Mouse (Mus musculus) limb, embryonic 13.5 days (tissue): ENCODE measurements around the gene Fam69a. TPM values are rescaled to one million over a fixed set of nuclear protein-coding genes. Genes with fewer than 3 reads are reported as not detected.

Experiments used
- ATAC-seq: fragments of 200-750 bp; cut with Nextera tagmentation; 2 replicates; pipeline ENCODE4 v1.8.0; 2017; ENCODE audit warnings: low read depth, moderate number of reproducible peaks, moderate TSS enrichment; ENCODE audit not compliant: low FRiP score
- H3K27ac ChIP-seq: fragments of 300-500 bp; sonication (generic); 2 replicates; pipeline ENCODE4 v1.5.1; 2015; ENCODE audit warnings: inconsistent platforms, mild to moderate bottlenecking, moderate library complexity
- H3K27me3 ChIP-seq: fragments of 300-500 bp; sonication (generic); 2 replicates; pipeline ENCODE4 v1.6.1; 2015; ENCODE audit warnings: mild to moderate bottlenecking, inconsistent platforms
- H3K36me3 ChIP-seq: fragments of 300-500 bp; sonication (generic); 2 replicates; pipeline ENCODE4 v1.6.1; 2015; ENCODE audit warnings: inconsistent platforms, mild to moderate bottlenecking, moderate library complexity
- H3K4me1 ChIP-seq: fragments of 300-500 bp; sonication (generic); 2 replicates; pipeline ENCODE4 v1.6.1; 2015; ENCODE audit warnings: inconsistent platforms
- H3K4me2 ChIP-seq: fragments of 300-500 bp; sonication (generic); replicated peaks from 2 replicates; pipeline ENCODE4 v1.6.1; 2015; ENCODE audit warnings: inconsistent platforms, mild to moderate bottlenecking, moderate library complexity
- H3K4me3 ChIP-seq: fragments of 300-500 bp; sonication (generic); 2 replicates; pipeline ENCODE4 v1.5.1; 2015; ENCODE audit warnings: moderate library complexity, mild to moderate bottlenecking, inconsistent platforms
- H3K9ac ChIP-seq: fragments of 300-500 bp; sonication (generic); 2 replicates; pipeline ENCODE4 v1.6.1; 2015; ENCODE audit warnings: mild to moderate bottlenecking, inconsistent platforms
- H3K9me3 ChIP-seq: fragments of 300-500 bp; sonication (generic); 2 replicates; pipeline ENCODE4 v1.6.1; 2016; ENCODE audit warnings: inconsistent platforms
- WGBS: fragments of 180-500 bp; shearing (Covaris S2); methylation state at CpG from one replicate; pipeline ENCODE4 v1.1.7; 2015; 5-methylcytosine and 5-hydroxymethylcytosine counted together
- polyA plus RNA-seq: library from polyadenylated mRNA; unstranded; fragments of >200 nt; fragmentation: Nextera tagmentation; extraction: Ambion mirVana; gene quantifications from 2 replicates; pipeline ENCODE4 v1.2.1, GENCODE M21; 2015

Gene Fam69a
- polyA plus RNA-seq, 1 experiment from 2014 or later, result 31.7 TPM

DNA sequence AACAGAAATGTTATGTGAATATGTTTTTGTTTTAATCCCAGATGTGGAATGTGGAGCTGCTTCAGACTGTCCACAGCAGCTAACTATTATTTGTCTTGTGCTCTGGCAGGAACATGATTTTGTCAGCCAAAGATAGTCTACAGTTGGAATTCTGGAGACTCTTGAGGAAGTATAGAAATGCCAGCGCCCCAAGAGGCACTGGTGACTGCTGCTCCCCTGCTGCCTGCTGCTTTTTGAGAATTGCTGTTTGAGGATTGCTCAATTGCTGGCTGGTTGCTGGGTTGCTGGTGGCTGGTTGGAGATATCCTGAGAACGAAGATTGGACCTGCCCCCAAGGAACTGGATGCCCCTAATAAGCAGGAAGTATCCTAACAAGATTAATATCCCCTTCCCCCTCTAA is 22.8 kb upstream of the Fam69a start:
- Histone ChIP-seq H3K27me3 (no peaks in the 10 kb centered on the region), H3K27ac (no peak overlapping the region), H3K4me2 (no peak overlapping the region), H3K4me3 (no peak overlapping the region), H3K36me3 (no peaks in the 10 kb centered on the region), H3K4me1 (no peaks in the 10 kb centered on the region), H3K9me3 (no peaks in the 10 kb centered on the region), H3K9ac (no peak overlapping the region)
- no peak for ATAC-seq
- WGBS, result 46% methylated on average over 2 of the region's 2 CpGs

DNA sequence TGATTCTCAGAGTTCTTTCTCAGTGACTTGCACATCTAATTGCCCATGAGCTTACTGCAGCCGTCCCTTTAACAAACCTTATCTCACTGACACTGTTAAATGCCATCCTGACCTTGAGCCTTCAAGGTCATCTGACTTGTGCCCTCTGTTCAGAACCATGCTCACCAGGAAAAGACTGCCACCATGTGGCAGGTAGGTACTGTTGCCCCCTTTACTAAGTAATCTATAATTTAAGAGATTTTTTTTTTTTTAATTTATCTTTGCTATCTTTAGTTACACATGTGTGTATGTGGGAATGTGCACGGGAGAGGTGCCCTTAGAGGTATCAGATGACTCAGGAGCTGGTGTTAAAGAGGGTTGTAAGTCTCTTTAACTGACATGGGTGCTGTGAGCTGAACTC is 18.2 kb upstream of the Fam69a start:
- H3K4me3 ChIP-seq, result no peak overlapping the region
- H3K9me3 ChIP-seq, result no peaks in the 10 kb centered on the region
- H3K27me3 ChIP-seq, result no peaks in the 10 kb centered on the region
- no peaks in the 10 kb centered on the region for H3K4me1 ChIP-seq
- no peak for ATAC-seq
- H3K27ac ChIP-seq, result no peak overlapping the region
- no peak overlapping the region for H3K4me2 ChIP-seq
- 45% methylated on average over 2 of the region's 2 CpGs for WGBS
- no peak overlapping the region for H3K9ac ChIP-seq
- H3K36me3 ChIP-seq, result no peaks in the 10 kb centered on the region

- Histone ChIP-seq H3K9me3 (no peaks in the 10 kb centered on the region), H3K4me3 (no peak overlapping the region), H3K9ac (no peak overlapping the region), H3K36me3 (no peaks in the 10 kb centered on the region), H3K27ac (no peak overlapping the region), H3K4me1 (no peaks in the 10 kb centered on the region), H3K4me2 (no peak overlapping the region), H3K27me3 (no peaks in the 10 kb centered on the region)
- ATAC-seq, result no peak
- WGBS, result 80% methylated on average over 5 of the region's 5 CpGs
These were observed 15.8 kb upstream of the Fam69a start for GRCm38 (mm10) chr5:108002734-108003133.

DNA sequence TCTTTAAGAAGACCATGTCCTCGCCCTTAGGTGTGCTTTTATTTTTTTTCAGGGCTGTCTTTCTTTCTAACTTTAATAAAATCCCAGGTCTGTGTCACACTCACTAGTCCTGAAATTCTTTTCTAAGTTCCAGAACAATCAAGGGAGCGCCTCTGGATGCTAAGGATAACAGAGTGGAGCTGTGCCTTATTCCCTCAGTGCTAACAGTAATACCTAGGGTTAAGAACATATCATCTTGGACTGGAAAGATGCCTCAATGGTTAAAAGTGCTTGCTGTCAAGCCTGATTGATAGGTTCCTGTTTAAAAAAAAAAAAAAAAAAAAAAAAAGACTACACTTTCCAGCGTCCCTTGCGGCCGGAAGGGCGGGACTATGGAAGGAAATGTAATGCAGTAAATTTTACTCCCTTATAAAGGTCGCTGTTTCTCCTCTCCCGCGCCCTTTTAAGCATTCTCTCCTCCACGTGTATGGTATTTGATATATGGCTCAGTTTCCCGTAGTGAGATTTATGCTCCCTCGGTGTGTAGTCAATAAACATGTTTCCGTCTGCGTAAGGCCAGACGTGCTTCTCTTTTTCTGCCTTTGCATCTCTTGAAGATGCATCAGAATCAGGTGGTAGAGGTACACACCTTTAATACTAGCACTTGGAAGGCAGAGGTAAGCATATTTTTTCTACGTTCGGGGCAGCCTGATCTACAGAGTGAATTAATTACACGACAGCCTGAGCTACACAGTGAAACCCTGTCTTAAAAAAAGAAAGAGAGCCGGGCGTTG is 14.1 kb upstream of the Fam69a start:
- H3K4me2 ChIP-seq, result peak overlapping the region; percentile 59
- H3K27me3 ChIP-seq, result no peaks in the 10 kb centered on the region
- no peaks in the 10 kb centered on the region for H3K9me3 ChIP-seq
- ATAC-seq, result peak; percentile 71
- peak overlapping the region; percentile 55; the same call in 1 of the 2 replicates for H3K27ac ChIP-seq
- peak overlapping the region; percentile 58 for H3K4me3 ChIP-seq
- 15% methylated on average over 20 of the region's 20 CpGs for WGBS
- no peaks in the 10 kb centered on the region for H3K36me3 ChIP-seq
- H3K4me1 ChIP-seq, result no peaks in the 10 kb centered on the region
- H3K9ac ChIP-seq, result peak overlapping the region; percentile 64

- Histone ChIP-seq H3K4me1 (no peaks in the 10 kb centered on the region), H3K36me3 (no peaks in the 10 kb centered on the region), H3K27me3 (no peaks in the 10 kb centered on the region), H3K9me3 (no peaks in the 10 kb centered on the region), H3K4me3 (no peak overlapping the region), H3K9ac (no peak overlapping the region), H3K27ac (no peak overlapping the region), H3K4me2 (no peak overlapping the region)
- no peak for ATAC-seq
- WGBS, result 50% methylated on average over 7 of the region's 7 CpGs
These were observed 10.8 kb upstream of the Fam69a start for GRCm38 (mm10) chr5:107997717-107998116.

DNA sequence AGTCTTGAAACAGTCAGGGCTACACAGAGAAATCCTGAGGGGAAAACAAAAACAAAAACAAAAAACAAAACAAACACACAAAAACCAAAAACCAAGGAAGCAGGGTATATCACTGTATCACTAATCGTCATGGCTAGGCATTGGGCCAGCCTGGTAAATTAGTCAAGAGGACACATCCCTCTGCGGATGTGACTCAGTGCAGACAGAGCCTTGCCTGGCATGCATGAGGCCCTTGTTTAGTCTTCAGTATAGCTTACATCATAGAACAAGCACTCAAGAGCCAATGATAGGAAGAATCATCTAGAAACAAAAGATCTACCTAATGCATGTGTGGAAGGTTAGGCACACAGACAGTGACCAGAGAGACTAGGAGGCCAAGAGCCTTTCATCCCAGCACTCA is 9.1 kb upstream of the Fam69a start:
- no peak overlapping the region for H3K27ac ChIP-seq
- no peaks in the 10 kb centered on the region for H3K9me3 ChIP-seq
- 91% methylated on average over 2 of the region's 2 CpGs for WGBS
- no peaks in the 10 kb centered on the region for H3K27me3 ChIP-seq
- ATAC-seq, result no peak
- H3K4me1 ChIP-seq, result no peaks in the 10 kb centered on the region
- no peak overlapping the region for H3K9ac ChIP-seq
- no peak overlapping the region for H3K4me2 ChIP-seq
- H3K4me3 ChIP-seq, result no peak overlapping the region
- H3K36me3 ChIP-seq, result no peaks in the 10 kb centered on the region

- Histone ChIP-seq H3K4me1 (0 out of 2 replicates have a peak, but pooled peaks cover 12% of the 10 kb centered on the region), H3K4me2 (peak overlapping the region; percentile 79), H3K36me3 (no peaks in the 10 kb centered on the region), H3K9ac (peak overlapping the region; percentile 82), H3K4me3 (peak overlapping the region; percentile 82), H3K27ac (peak overlapping the region; percentile 81; the same call in 1 of the 2 replicates), H3K9me3 (no peaks in the 10 kb centered on the region), H3K27me3 (no peaks in the 10 kb centered on the region)
- ATAC-seq, result no peak
- WGBS, result 21% methylated on average over 5 of the region's 5 CpGs
These were observed 958 bp upstream of the Fam69a start for GRCm38 (mm10) chr5:107987835-107988251.

DNA sequence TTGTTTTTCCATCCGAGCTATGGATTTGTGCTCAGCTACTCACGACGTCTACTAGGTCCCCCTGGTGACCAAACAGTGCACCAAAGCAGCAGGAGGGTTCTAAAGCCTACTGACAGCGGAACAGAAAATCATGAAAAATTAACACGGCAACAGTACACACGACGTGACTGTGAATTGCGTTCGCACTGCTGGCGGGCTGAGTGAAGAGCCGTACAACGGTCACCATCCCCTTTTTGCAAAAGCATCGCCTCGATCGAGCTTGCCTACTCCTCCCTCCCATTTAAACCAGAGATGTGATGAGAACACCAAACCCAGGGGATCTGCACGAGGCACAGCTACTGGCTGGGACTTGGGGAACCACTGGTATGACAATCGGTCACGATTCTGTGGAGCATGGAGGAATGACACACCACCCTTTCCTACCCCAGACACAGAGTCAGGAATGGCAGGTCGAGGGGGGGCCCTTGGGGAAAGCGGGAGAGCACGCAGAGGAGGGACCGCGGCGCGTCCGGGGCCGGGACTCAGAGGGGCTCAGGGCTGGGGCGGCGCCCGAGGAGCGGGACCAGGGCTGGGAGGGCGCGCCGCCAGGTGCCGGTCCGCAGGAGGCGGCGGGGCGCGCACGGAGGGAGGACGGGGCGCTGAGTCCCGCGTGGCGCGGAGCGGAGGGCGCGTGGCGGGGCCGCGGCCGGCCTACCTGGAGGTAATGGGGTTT is 474 bp downstream of the Fam69a start:
- H3K27ac ChIP-seq, result peak overlapping the region; percentile 86
- no peaks in the 10 kb centered on the region for H3K27me3 ChIP-seq
- peak overlapping the region; percentile 82 for H3K4me3 ChIP-seq
- ATAC-seq, result peak; percentile 81
- no peaks in the 10 kb centered on the region for H3K9me3 ChIP-seq
- peak overlapping the region; percentile 79 for H3K4me2 ChIP-seq
- no peaks in the 10 kb centered on the region for H3K36me3 ChIP-seq
- peak overlapping the region; percentile 82 for H3K9ac ChIP-seq
- 0 out of 2 replicates have a peak, but pooled peaks cover 12% of the 10 kb centered on the region for H3K4me1 ChIP-seq
- WGBS, result under 1% methylated on average over 54 of the region's 54 CpGs

DNA sequence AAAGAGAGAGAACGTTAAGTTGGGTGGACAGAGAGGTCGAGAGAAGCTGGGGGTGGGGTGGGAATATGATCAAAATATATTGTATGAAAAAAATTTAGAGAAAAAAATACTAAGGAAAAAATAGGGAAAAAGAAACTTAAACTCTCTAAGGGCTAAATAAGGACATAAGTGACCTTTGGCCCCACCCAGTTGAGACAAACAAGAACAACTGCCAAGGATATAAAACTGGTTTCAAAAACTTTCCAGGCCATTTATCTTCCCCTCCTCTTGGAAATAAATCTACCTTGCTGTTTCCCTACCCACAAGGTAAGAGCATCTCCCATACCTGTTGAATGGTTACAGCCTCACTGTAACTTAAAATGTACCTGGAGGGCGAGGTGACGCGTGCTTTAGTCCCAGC is 2.9 kb downstream of the Fam69a start:
- H3K36me3 ChIP-seq, result no peaks in the 10 kb centered on the region
- no peak overlapping the region for H3K9ac ChIP-seq
- no peaks in the 10 kb centered on the region for H3K9me3 ChIP-seq
- no peak overlapping the region for H3K27ac ChIP-seq
- no peaks in the 10 kb centered on the region for H3K27me3 ChIP-seq
- no peak for ATAC-seq
- WGBS, result 86% methylated on average over 5 of the region's 5 CpGs
- no peak overlapping the region for H3K4me3 ChIP-seq
- 0 out of 2 replicates have a peak, but pooled peaks cover 12% of the 10 kb centered on the region for H3K4me1 ChIP-seq
- H3K4me2 ChIP-seq, result no peak overlapping the region

- Histone ChIP-seq H3K9ac (no peak overlapping the region), H3K9me3 (no peaks in the 10 kb centered on the region)
- ATAC-seq, result no peak
These were observed 4.9 kb downstream of the Fam69a start for GRCm38 (mm10) chr5:107982016-107982415.

DNA sequence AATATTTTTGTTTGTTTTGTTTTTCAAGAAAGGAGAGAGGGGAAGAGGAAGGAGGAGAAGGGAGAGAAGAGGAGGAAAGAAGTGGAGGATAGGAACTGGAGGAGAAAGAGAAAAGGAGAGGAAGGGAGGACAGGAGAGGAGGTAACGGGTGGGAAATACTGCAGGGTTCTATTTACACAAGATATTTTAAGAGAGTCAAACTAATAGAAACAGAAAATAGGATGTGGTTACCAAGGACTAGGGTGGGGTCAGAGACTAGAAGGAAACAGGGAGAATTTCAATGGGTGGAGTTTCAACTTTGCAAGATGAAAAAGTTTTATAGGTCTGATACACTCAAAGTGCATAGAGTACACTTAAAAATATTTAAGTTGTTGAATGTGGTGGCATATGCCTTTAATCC is 7.0 kb downstream of the Fam69a start:
- Histone ChIP-seq H3K9me3 (no peaks in the 10 kb centered on the region), H3K36me3 (no peaks in the 10 kb centered on the region), H3K4me2 (no peak overlapping the region), H3K9ac (no peak overlapping the region), H3K27ac (no peak overlapping the region), H3K4me1 (peaks cover 10% of the 10 kb centered on the region; the same call in 1 of the 2 replicates), H3K27me3 (no peaks in the 10 kb centered on the region), H3K4me3 (no peak overlapping the region)
- 86% methylated on average over 1 of the region's 1 CpGs for WGBS
- ATAC-seq, result no peak

More at GRCm38 (mm10) chr5:107982016-107982415, 4.9 kb downstream of the Fam69a start:
- Histone ChIP-seq H3K4me3 (no peak overlapping the region), H3K4me2 (no peak overlapping the region), H3K27ac (no peak overlapping the region), H3K36me3 (no peaks in the 10 kb centered on the region), H3K27me3 (no peaks in the 10 kb centered on the region), H3K4me1 (peaks cover 17% of the 10 kb centered on the region; the same call in 1 of the 2 replicates)
- WGBS, result 71% methylated on average over 3 of the region's 3 CpGs

- Histone ChIP-seq H3K27ac (no peak overlapping the region), H3K36me3 (no peaks in the 10 kb centered on the region), H3K27me3 (no peaks in the 10 kb centered on the region), H3K4me1 (peaks cover 12% of the 10 kb centered on the region), H3K9ac (no peak overlapping the region), H3K4me3 (no peak overlapping the region), H3K9me3 (no peaks in the 10 kb centered on the region), H3K4me2 (no peak overlapping the region)
- WGBS, result 86% methylated on average over 6 of the region's 6 CpGs
- no peak for ATAC-seq
These were observed 8.4 kb downstream of the Fam69a start for GRCm38 (mm10) chr5:107978289-107979035.
